Mouse (Mus musculus) heart, embryonic 16.5 days (tissue): ENCODE results near the gene St3gal3. TPM values are rescaled to one million over a fixed set of nuclear protein-coding genes. Genes with fewer than 3 reads are reported as not detected.
A peak's percentile ranks its signal among the peaks of the same experiment; 100 is the strongest.

Source experiments
- ATAC-seq: fragments of 200-750 bp; cut with Nextera tagmentation; replicated peaks from 2 replicates; pipeline ENCODE4 v1.8.0; 2017; ENCODE audit warnings: moderate number of reproducible peaks; ENCODE audit not compliant: insufficient read depth, low FRiP score; ENCODE audit errors: extremely low read depth
- H3K27ac ChIP-seq: fragments of 300-500 bp; sonication (generic); 2 replicates; pipeline ENCODE4 v1.5.1; 2014; ENCODE audit warnings: mild to moderate bottlenecking, low read length, control low read depth, moderate library complexity
- H3K27me3 ChIP-seq: fragments of 300-500 bp; sonication (generic); 2 replicates; pipeline ENCODE4 v1.6.1; 2014; ENCODE audit warnings: low read length, mixed read lengths; ENCODE audit not compliant: control insufficient read depth, insufficient read depth
- H3K36me3 ChIP-seq: fragments of 300-500 bp; sonication (generic); 2 replicates; pipeline ENCODE4 v1.6.1; 2014; ENCODE audit not compliant: control insufficient read depth, insufficient read depth
- H3K4me1 ChIP-seq: fragments of 300-500 bp; sonication (generic); 2 replicates; pipeline ENCODE4 v1.6.1; 2014; ENCODE audit warnings: low read length, mixed read lengths; ENCODE audit not compliant: control insufficient read depth, insufficient read depth
- H3K4me2 ChIP-seq: fragments of 300-500 bp; sonication (generic); 2 replicates; pipeline ENCODE4 v1.6.1; 2014; ENCODE audit warnings: low read depth, mild to moderate bottlenecking, control low read depth, low read length
- H3K4me3 ChIP-seq: fragments of 300-500 bp; sonication (generic); 2 replicates; pipeline ENCODE4 v1.5.1; 2014; ENCODE audit warnings: mild to moderate bottlenecking, control low read depth, low read length
- H3K9ac ChIP-seq: fragments of 300-500 bp; sonication (generic); 2 replicates; pipeline ENCODE4 v1.6.1; 2014; ENCODE audit warnings: low read length, control low read depth
- H3K9me3 ChIP-seq: fragments of 300-500 bp; sonication (generic); replicated peaks from 2 replicates; pipeline ENCODE4 v1.6.1; 2016; ENCODE audit warnings: low read length; ENCODE audit not compliant: control insufficient read depth
- WGBS: fragments of 180-500 bp; shearing (Covaris S2); extraction: QIAGEN DNeasy Blood & Tissue Kit; methylation state at CpG from one replicate; pipeline ENCODE4 v1.1.7; 2014; 5-methylcytosine and 5-hydroxymethylcytosine counted together
- polyA plus RNA-seq: library from polyadenylated mRNA; unstranded; fragments of >200 nt; fragmentation: Nextera tagmentation; extraction: Ambion mirVana; gene quantifications from 2 replicates; pipeline ENCODE4 v1.2.1, GENCODE M21; 2015

St3gal3 gene
- polyA plus RNA-seq, 1 experiment from 2014 or later = 7.8 TPM

- no peak for ATAC-seq
- Histone ChIP-seq H3K9me3 (no peaks in the 10 kb centered on the region), H3K36me3 (no peaks in the 10 kb centered on the region), H3K4me3 (no peak overlapping the region), H3K27me3 (no peaks in the 10 kb centered on the region), H3K27ac (no peak overlapping the region), H3K4me1 (no peaks in the 10 kb centered on the region; the same call in 1 of the 2 replicates), H3K9ac (no peak overlapping the region), H3K4me2 (no peak overlapping the region)
- WGBS = 95% methylated on average over 5 of the region's 5 CpGs
These were observed 94.8 kb downstream of the St3gal3 start for GRCm38 (mm10) chr4:118039964-118040363.

GRCm38 (mm10) chr4:118038023-118038422, 96.7 kb downstream of the St3gal3 start:
- 68% methylated on average over 1 of the region's 1 CpGs for WGBS
- H3K9ac ChIP-seq = no peak overlapping the region
- no peak for ATAC-seq
- no peak overlapping the region for H3K4me3 ChIP-seq
- H3K4me1 ChIP-seq = no peaks in the 10 kb centered on the region; the same call in 1 of the 2 replicates
- H3K4me2 ChIP-seq = no peak overlapping the region
- H3K27me3 ChIP-seq = no peaks in the 10 kb centered on the region
- no peak overlapping the region for H3K27ac ChIP-seq
- no peaks in the 10 kb centered on the region for H3K36me3 ChIP-seq
- no peaks in the 10 kb centered on the region for H3K9me3 ChIP-seq

- Histone ChIP-seq H3K27me3 (no peaks in the 10 kb centered on the region), H3K36me3 (no peaks in the 10 kb centered on the region), H3K4me2 (no peak overlapping the region), H3K4me3 (no peak overlapping the region), H3K27ac (no peak overlapping the region), H3K9me3 (no peaks in the 10 kb centered on the region), H3K9ac (no peak overlapping the region), H3K4me1 (no peaks in the 10 kb centered on the region)
- 63% methylated on average over 5 of the region's 5 CpGs for WGBS
- no peak for ATAC-seq
These were observed 97.3 kb downstream of the St3gal3 start for GRCm38 (mm10) chr4:118037406-118037805.

- no peaks in the 10 kb centered on the region for H3K27me3 ChIP-seq
- H3K4me3 ChIP-seq = no peak overlapping the region
- no peaks in the 10 kb centered on the region for H3K9me3 ChIP-seq
- H3K4me1 ChIP-seq = peaks cover 2% of the 10 kb centered on the region
- H3K9ac ChIP-seq = no peak overlapping the region
- no peak overlapping the region for H3K27ac ChIP-seq
- 80% methylated on average over 4 of the region's 4 CpGs for WGBS
- ATAC-seq = no peak
- no peaks in the 10 kb centered on the region for H3K36me3 ChIP-seq
- H3K4me2 ChIP-seq = no peak overlapping the region
These were observed 98.2 kb downstream of the St3gal3 start for GRCm38 (mm10) chr4:118036531-118036930.

- no peaks in the 10 kb centered on the region for H3K27me3 ChIP-seq
- ATAC-seq = no peak
- WGBS = 87% methylated on average over 2 of the region's 2 CpGs
- no peak overlapping the region for H3K4me2 ChIP-seq
- H3K4me1 ChIP-seq = peaks cover 11% of the 10 kb centered on the region
- no peak overlapping the region for H3K9ac ChIP-seq
- H3K4me3 ChIP-seq = no peak overlapping the region
- H3K9me3 ChIP-seq = no peaks in the 10 kb centered on the region
- no peaks in the 10 kb centered on the region for H3K36me3 ChIP-seq
- no peak overlapping the region for H3K27ac ChIP-seq
These were observed 99.6 kb downstream of the St3gal3 start for GRCm38 (mm10) chr4:118035090-118035489.

- Histone ChIP-seq H3K9ac (no peak overlapping the region), H3K27ac (no peak overlapping the region), H3K27me3 (no peaks in the 10 kb centered on the region), H3K4me1 (peaks cover 18% of the 10 kb centered on the region), H3K9me3 (no peaks in the 10 kb centered on the region), H3K4me3 (no peak overlapping the region), H3K36me3 (no peaks in the 10 kb centered on the region), H3K4me2 (no peak overlapping the region)
- whole genome bisulfite sequencing = 85% methylated on average over 5 of the region's 5 CpGs
- no peak for ATAC-seq
These were observed 101.7 kb downstream of the St3gal3 start for GRCm38 (mm10) chr4:118033026-118033425.

- Histone ChIP-seq H3K9me3 (no peaks in the 10 kb centered on the region), H3K4me2 (no peak overlapping the region), H3K36me3 (no peaks in the 10 kb centered on the region), H3K27me3 (no peaks in the 10 kb centered on the region), H3K4me3 (no peak overlapping the region), H3K9ac (no peak overlapping the region), H3K4me1 (peaks cover 18% of the 10 kb centered on the region), H3K27ac (no peak overlapping the region)
- no peak for ATAC-seq
- 81% methylated on average over 7 of the region's 7 CpGs for WGBS
These were observed 102.9 kb downstream of the St3gal3 start for GRCm38 (mm10) chr4:118031776-118032170.

- Histone ChIP-seq H3K27ac (no peak overlapping the region), H3K4me3 (no peak overlapping the region), H3K36me3 (no peaks in the 10 kb centered on the region), H3K27me3 (no peaks in the 10 kb centered on the region), H3K4me1 (peaks cover 18% of the 10 kb centered on the region), H3K9me3 (no peaks in the 10 kb centered on the region), H3K4me2 (no peak overlapping the region), H3K9ac (no peak overlapping the region)
- peak; percentile 62 for ATAC-seq
- 57% methylated on average over 6 of the region's 6 CpGs for WGBS
These were observed 103.5 kb downstream of the St3gal3 start for GRCm38 (mm10) chr4:118031132-118031775.

- peaks cover 21% of the 10 kb centered on the region for H3K4me1 ChIP-seq
- H3K4me2 ChIP-seq = no peak overlapping the region
- H3K27ac ChIP-seq = no peak overlapping the region
- whole genome bisulfite sequencing = 83% methylated on average over 5 of the region's 5 CpGs
- no peak overlapping the region for H3K4me3 ChIP-seq
- H3K9me3 ChIP-seq = no peaks in the 10 kb centered on the region
- no peaks in the 10 kb centered on the region for H3K36me3 ChIP-seq
- H3K27me3 ChIP-seq = no peaks in the 10 kb centered on the region
- no peak overlapping the region for H3K9ac ChIP-seq
- no peak for ATAC-seq
These were observed 104.4 kb downstream of the St3gal3 start for GRCm38 (mm10) chr4:118030330-118030729.
